Mouse (Mus musculus) effector memory CD4-positive, alpha-beta T cell, adult 7 months (primary cell): ENCODE data around the gene Zfp169. TPM values are rescaled to one million over a fixed set of nuclear protein-coding genes. Genes with fewer than 3 reads are reported as not detected.

Experiments used
- polyA plus RNA-seq: library from polyadenylated mRNA; unstranded; fragments of 100-300 nt; shearing (Covaris generic); gene quantifications from one replicate; pipeline ENCODE4 v1.2.1, GENCODE M21; 2017

Gene Zfp169
- polyA plus RNA-seq, result 18.3 TPM

GRCm38 (mm10) chr13:48513003-48513929 lies at the start of gene Zfp169, which contains the start of gene A830005F24Rik:
Gene Zfp169, minus strand, starts transcription at chr13:48513451.
Gene A830005F24Rik, plus strand, starts transcription at chr13:48513570.

Other genes starting within 250 kb of the Zfp169 start
- gene A830005F24Rik, start 119 bp upstream of the Zfp169 start, polyA plus RNA-seq, result 4.7 TPM
- 3.6 TPM for gene Ptpdc1, start 112.2 kb upstream of the Zfp169 start, polyA plus RNA-seq
- not detected for gene Barx1, start 149.5 kb upstream of the Zfp169 start, polyA plus RNA-seq